Comparison of ENCODE assay signal across 18 mouse cellular contexts in the genomic region with DNA sequence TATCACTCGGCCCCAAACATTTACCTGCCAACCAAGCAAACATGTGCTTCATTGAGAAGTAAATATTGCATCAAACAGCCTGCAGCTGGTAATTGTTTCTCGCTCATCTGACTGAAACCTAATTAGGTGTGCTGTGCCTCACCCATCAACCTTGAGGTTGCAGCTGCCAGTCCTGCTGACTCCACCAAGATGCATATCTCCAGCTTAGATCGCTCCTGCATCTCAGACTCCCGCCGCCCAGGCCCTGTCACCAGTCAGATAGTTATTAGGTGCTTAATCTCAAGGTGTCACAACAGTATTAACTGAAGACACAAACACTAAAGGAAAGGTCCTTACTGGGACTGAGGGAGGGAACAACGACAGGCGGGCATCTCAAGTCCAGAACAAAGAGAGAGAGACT. TPM values are rescaled to one million over a fixed set of nuclear protein-coding genes. Genes with fewer than 3 reads are reported as not detected.
DNase-seq lines count a peak whose midpoint lies in the region; ATAC-seq lines count a peak whose summit lies in the region.
"Had no signal": no experiment of that assay in that cellular context is flagged by ENCODE, and none has a peak within 500 bp of the region (broad histone marks: within the 10 kb centered on the region; RNA-seq: fewer than 3 reads in every experiment).

No protein-coding gene starts in this region.

- WGBS in liver, embryonic 12.5 days (ENCODE audit: insufficient replicate concordance) = 47% methylated on average over 7 of the region's 7 CpGs
- WGBS in liver, embryonic 16.5 days (ENCODE audit: insufficient replicate concordance) = 43% methylated on average over 7 of the region's 7 CpGs
- 90% methylated on average over 7 of the region's 7 CpGs for WGBS in hindbrain, embryonic 11.5 days

- H3K4me2 ChIP-seq in liver, embryonic 12.5 days = peak overlapping the region; percentile 40
- H3K4me2 ChIP-seq in liver, embryonic 16.5 days (ENCODE audit: low read depth, low read length) = peak overlapping the region; percentile 19
- no peak overlapping the region for H3K4me2 ChIP-seq in hindbrain, embryonic 11.5 days (replicated peaks; ENCODE audit: low read depth, low read length)
- H3K4me2 ChIP-seq: embryonic facial prominence, embryonic 12.5 days; forebrain, embryonic 13.5 days; heart, embryonic 12.5 days; hindbrain, embryonic 12.5 days had no signal

- H3K9me3 ChIP-seq in liver, embryonic 12.5 days (replicated peaks) = no peaks in the 10 kb centered on the region
- H3K9me3 ChIP-seq in liver, embryonic 16.5 days (replicated peaks; ENCODE audit: control insufficient read depth, low read length) = no peaks in the 10 kb centered on the region; the same call in 1 of the 2 replicates
- no peaks in the 10 kb centered on the region for H3K9me3 ChIP-seq in hindbrain, embryonic 11.5 days (ENCODE audit: control insufficient read depth, low read length)
- H3K9me3 ChIP-seq: forebrain, embryonic 13.5 days; heart, embryonic 12.5 days had no signal

- peak overlapping the region; percentile 46 for H3K9ac ChIP-seq in liver, embryonic 12.5 days
- H3K9ac ChIP-seq in liver, embryonic 16.5 days (ENCODE audit: low read depth, low read length) = peak overlapping the region; percentile 19; the same call in 1 of the 2 replicates
- no peak overlapping the region for H3K9ac ChIP-seq in hindbrain, embryonic 11.5 days (ENCODE audit: low read depth, low read length)
- H3K9ac ChIP-seq: embryonic facial prominence, embryonic 12.5 days; forebrain, embryonic 13.5 days; forebrain, postnatal 0 days; heart, embryonic 12.5 days; hindbrain, embryonic 12.5 days had no signal

- H3K4me1 ChIP-seq in liver, embryonic 12.5 days = peaks cover 20% of the 10 kb centered on the region
- H3K4me1 ChIP-seq in liver, embryonic 16.5 days (ENCODE audit: control insufficient read depth, low read depth, low read length) = peaks cover 16% of the 10 kb centered on the region
- H3K4me1 ChIP-seq in hindbrain, embryonic 11.5 days (replicated peaks; ENCODE audit: control insufficient read depth, insufficient read depth, low read length) = no peaks in the 10 kb centered on the region
- H3K4me1 ChIP-seq: embryonic facial prominence, embryonic 12.5 days; forebrain, embryonic 13.5 days; heart, embryonic 12.5 days; hindbrain, embryonic 12.5 days had no signal

- DNase-seq in thymus, postnatal 4 days = peak; percentile 15
- no peak for DNase-seq in thymus, adult 18-20 months
- no peak for DNase-seq in retina, postnatal 1 day
- DNase-seq in hindbrain, embryonic 11.5 days (ENCODE audit: low spot score) = no peak
- DNase-seq in cerebellum, postnatal 25 days = no peak
- DNase-seq: adrenal gland, adult 8-10 months; adrenal gland, postnatal 36 days; cerebellum, adult 2 months; forebrain, postnatal 0 days; gastrocnemius, adult 2 months; gastrocnemius, postnatal 25 days had no signal

- H3K36me3 ChIP-seq in liver, embryonic 12.5 days = no peaks in the 10 kb centered on the region
- no peaks in the 10 kb centered on the region for H3K36me3 ChIP-seq in liver, embryonic 16.5 days (ENCODE audit: control insufficient read depth, insufficient read depth)
- H3K36me3 ChIP-seq in hindbrain, embryonic 11.5 days (ENCODE audit: control insufficient read depth, insufficient read depth, low read length) = no peaks in the 10 kb centered on the region
- H3K36me3 ChIP-seq: embryonic facial prominence, embryonic 12.5 days; heart, embryonic 12.5 days; hindbrain, embryonic 12.5 days had no signal

- H3K27me3 ChIP-seq in liver, embryonic 12.5 days (replicated peaks) = no peaks in the 10 kb centered on the region
- H3K27me3 ChIP-seq in liver, embryonic 16.5 days (ENCODE audit: control insufficient read depth, insufficient read depth, low read depth, low read length) = no peaks in the 10 kb centered on the region
- no peaks in the 10 kb centered on the region for H3K27me3 ChIP-seq in hindbrain, embryonic 11.5 days (ENCODE audit: control insufficient read depth, insufficient read depth, low read length)
- H3K27me3 ChIP-seq: embryonic facial prominence, embryonic 12.5 days; forebrain, embryonic 13.5 days; heart, embryonic 12.5 days; hindbrain, embryonic 12.5 days had no signal

- no peak overlapping the region for H3K4me3 ChIP-seq in liver, embryonic 12.5 days
- no peak overlapping the region for H3K4me3 ChIP-seq in liver, embryonic 16.5 days (ENCODE audit: low read depth, low read length)
- no peak overlapping the region for H3K4me3 ChIP-seq in hindbrain, embryonic 11.5 days (ENCODE audit: low read depth, low read length)
- H3K4me3 ChIP-seq: embryonic facial prominence, embryonic 12.5 days; forebrain, embryonic 13.5 days; gastrocnemius, adult 2 months; heart, embryonic 12.5 days; hindbrain, embryonic 12.5 days had no signal

- peak; percentile 82 for ATAC-seq in liver, embryonic 12.5 days
- peak; percentile 75 for ATAC-seq in liver, embryonic 16.5 days (ENCODE audit: low read depth)
- no peak for ATAC-seq in hindbrain, embryonic 11.5 days (ENCODE audit: low FRiP score)
- ATAC-seq: forebrain, embryonic 13.5 days; forebrain, postnatal 0 days; hindbrain, embryonic 16.5 days had no signal

- H3K27ac ChIP-seq in liver, embryonic 12.5 days = peak overlapping the region; percentile 66
- peak overlapping the region; percentile 28; the same call in 1 of the 2 replicates for H3K27ac ChIP-seq in liver, embryonic 16.5 days (ENCODE audit: low read length)
- H3K27ac ChIP-seq in hindbrain, embryonic 11.5 days (ENCODE audit: low read depth, low read length) = no peak overlapping the region
- H3K27ac ChIP-seq: embryonic facial prominence, embryonic 12.5 days; forebrain, embryonic 13.5 days; gastrocnemius, adult 2 months; hindbrain, embryonic 12.5 days had no signal

RNA-seq across cellular contexts. Expression of a gene that starts 14.3 kb away (rescaled TPM):
- polyA plus RNA-seq in liver, embryonic 12.5 days (2016; fragmentation: Nextera tagmentation; extraction: Ambion mirVana) = 31.6 and 35.2 TPM in 2 replicates
- 27.2 and 27.8 TPM in 2 replicates for polyA plus RNA-seq in liver, embryonic 16.5 days (2015; fragmentation: Nextera tagmentation; extraction: Ambion mirVana)
- polyA plus RNA-seq in hindbrain, embryonic 11.5 days (2014; fragmentation: Nextera tagmentation; extraction: Ambion mirVana) = 23.9 and 28.5 TPM in 2 replicates
